Mouse (Mus musculus) embryo, embryonic 11.5 days (tissue): ENCODE results near the gene Stk38l.
"Not testable (repeated sequence)": the region's sequence is repeated elsewhere in the genome, so short reads cannot be mapped to it uniquely, and the experiment has no call there.

Experiments used
- DNase-seq: peaks from one replicate; pipeline ENCODE4 v3.0.0-alpha.2; 2012; ENCODE audit warnings: low read depth, low spot score

Gene Stk38l

DNA sequence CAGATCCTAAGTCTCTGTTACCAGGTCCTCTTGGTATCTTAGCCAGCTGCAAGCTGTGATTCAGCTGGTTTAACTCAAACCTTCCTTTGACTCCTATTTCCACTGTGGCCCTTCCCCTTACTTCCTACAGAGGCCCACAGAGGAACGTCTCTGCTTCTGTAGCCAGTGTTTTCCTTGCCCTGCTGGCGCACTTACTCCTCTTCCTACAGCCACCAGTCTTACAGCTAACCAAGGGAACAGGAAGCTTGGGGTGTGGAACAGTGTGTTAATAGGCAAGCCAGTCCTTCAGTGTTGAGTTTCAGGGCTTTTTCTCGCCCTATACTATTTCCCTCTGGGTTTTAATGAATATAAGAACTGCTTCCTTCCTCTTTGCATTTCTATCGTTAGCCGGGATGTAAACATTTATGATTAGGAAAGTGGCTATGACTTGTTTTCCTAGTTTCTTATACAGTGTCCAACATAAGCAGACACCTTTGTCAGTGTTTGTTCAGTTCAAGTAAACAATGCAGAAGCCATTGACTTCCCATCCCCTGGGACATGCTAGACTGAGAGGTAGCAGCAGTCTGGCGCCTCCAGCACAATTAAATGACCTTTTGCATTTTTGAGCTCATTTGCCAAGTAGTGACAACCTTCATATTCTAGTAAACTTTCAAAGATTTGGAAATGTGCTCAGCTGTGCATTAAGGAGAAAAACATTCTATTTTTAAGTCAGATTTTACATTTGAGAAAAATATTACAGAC, 45.4 kb downstream of the Stk38l start:
- DNase-seq = no peak

DNA sequence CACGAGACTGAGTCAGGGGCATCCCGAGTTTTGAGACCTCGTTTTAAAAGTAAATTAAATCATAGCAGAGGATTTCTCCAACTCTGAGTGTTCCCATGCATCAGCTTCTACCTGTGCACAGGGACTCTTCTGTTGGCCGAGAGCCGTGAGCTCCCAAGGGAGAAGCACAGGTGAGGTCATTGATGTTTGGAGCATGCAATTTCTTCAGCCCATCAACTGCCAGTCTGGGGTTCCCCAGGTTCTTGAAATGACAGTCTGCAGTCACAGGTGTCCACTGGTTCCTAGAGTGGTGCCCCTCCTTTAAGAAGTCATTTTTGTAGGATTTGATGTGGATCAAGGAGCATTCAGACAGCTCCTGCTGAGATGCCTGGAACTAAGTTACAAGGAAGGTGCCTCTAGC, 46.0 kb downstream of the Stk38l start:
- no peak for DNase-seq

DNA sequence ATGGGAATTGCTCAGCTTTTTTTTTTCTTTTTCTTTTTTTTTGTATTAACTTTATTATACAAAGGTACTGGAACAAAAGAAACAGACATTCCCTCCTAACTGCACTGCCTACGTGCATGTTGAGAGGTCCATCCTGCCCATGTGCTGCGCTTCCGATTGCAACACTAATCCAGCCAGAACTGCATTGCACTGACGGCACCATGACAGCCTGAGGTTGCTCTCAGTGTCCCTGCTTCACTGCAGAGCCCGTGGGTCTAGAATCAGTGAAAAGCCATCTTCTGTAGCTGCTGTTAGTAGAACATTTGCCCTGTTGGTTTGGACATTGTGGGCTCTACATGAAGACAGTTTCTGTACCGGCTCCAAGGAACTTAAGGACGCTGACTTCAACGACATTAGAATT, 51.1 kb downstream of the Stk38l start:
- not testable (repeated sequence) for DNase-seq

DNA sequence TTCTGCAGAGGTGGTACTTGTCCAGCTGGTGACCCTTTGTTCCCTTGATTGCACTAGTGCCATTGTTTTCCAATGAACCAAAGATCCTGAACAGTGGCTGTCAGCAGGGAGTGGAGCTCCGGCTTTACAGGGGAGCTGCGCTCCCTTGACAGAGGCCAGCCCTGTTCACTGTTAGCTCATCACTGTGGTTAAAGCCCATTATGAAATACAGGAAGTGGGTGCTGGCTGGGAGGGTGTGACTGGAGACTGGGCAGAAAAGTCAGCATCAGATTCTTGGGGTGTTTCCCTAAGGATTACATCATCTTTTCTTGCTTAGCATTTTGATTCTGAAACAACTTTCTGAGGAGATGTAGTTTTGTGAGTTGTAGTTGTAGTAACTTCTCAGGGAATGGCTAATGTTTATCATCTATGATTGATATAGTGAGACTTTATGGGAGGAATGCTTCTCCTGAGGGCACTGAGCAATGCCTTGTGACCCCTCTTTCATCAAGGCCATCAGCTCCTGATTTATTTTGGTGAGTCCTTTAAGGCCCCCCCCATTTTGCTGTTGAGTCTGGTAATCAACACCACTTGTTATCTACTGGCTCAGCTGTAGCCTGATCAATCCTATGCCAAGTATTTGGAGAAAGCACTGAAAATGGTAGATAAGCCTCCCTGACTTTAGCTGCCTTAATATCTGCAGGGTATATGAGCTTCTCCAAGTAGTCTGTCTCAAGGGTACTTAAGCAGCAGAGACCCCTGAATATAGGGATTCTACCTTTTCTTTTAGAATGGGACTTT, 52.0 kb downstream of the Stk38l start:
- DNase-seq = no peak

DNA sequence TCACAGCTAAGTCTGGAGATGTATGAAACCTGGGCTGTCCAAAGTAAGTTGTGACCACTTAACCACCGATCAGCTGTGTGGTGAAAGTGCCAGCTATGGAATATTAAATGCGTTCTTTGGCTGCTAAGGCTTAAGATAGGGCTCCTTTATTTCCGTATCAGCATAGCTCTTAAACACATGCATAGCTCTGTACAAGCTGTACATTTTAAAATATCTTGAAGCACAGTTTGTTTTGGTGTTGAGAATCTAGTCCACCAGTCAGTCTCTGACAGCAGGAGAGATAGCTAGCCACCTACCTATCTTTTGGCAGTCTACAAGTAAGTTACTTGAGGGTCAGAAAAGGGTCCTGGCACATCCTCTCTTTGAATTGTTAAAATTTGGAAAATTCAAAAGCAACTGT, 53.3 kb downstream of the Stk38l start:
- no peak for DNase-seq

DNA sequence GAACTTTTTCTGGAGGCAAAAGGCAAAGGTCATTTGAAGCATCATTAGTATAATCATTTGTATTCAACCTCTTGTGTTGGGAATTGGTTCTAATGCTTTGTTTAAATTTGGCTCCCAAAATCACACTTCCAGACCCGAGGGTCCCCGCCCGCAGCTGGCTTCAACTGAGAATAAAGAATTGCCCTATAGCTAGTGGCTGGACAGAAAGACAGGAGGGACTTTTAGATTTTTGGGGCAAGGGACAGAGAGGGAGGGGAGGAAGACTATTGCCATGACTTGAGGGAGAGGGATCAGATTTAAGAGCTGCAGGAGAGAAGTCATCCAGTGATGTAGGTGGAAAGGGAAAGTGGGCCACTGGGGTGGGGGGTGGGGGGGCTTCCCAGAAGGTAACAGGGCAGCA, 56.8 kb downstream of the Stk38l start:
- no peak for DNase-seq

DNA sequence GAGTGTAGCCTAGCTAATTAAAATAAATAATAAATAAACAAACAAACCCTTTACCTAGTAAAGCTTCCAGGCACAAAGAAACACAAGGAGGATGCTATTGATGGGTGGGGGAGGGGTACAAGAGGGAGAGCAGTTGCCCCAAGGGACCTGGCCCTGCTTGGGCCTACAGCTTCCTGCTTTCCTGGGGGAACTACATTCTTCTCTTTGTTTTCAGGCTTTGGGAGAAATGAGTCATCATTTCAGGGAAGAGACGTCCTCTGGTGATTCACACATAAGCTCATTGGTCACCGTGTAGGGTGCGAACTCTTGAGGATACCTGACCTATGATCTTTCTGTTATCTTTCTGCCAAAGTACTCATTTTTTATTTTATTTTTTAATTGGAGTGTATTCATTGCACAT, 68.7 kb downstream of the Stk38l start:
- DNase-seq = no peak

DNA sequence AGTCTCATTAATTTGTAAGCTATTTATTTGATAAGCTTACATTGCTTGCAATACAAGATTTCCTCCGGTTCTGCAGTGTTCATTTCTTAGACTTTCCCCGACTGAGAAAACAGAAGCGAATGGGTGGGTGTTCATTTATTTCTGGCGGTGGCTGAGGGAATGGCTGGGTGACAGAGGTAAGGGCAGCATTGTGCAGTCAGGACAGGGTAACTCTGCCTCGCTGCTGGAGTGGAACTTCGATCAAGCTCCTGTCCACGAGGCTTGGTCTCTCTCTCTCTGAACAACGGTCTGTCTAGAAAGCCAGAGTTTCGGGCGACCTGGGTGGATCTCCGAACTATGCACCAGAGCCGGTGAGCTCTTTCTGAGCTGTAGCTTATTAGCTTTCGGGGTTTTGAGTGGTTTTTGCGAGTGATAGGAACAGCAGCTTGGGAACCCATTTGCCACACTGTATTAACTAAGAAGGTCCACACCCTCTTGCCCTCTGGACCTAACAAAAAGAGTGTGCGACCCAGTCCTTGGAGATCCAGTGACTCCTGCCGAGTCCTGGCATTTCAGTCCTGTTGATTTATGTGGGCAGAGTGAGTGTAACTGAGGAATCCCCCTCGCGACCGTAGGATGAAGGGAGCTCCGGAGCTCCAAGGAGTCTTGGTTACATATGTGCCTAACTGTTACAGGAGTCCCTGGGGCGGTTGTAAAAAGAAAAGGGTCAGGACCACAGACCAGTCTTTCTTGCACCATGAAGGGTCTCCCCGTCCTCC, 70.5 kb downstream of the Stk38l start:
- no peak for DNase-seq

DNA sequence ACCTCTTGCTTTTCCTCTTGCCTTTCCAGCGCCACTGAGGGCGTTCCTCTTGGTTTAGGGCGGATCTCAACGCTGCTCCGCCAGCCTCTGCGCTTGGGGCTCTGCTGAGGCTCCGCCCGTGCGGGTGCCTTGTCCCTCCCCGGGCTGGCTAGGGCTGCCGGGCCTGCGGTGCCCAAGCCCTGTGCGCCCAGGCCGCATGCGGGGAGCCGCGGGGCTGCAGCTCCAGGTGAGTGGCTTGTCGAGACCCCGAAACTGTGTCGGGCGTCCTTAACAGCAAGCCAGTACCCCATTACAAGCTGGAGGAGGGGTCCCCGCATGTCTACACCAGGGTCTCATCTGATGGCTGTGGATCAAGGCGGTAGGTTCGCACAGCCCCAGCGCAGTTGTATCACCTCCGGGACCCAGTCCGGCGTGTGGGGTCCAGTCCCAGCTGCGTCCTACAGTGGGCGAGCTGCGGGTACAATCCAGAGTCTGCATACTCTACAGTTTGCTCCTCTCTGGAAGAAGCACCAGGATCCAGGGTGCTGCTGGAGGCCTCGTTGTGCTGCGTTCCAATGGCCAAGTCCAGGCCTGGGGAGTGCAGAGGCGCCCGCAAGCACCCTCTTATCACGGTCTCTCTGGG, 71.2 kb downstream of the Stk38l start, which contains the start of gene Arntl2:
Arntl2 (plus strand) TSS at position 132 of the 622 bp plus-strand sequence.
- DNase-seq = peak; percentile 34

DNA sequence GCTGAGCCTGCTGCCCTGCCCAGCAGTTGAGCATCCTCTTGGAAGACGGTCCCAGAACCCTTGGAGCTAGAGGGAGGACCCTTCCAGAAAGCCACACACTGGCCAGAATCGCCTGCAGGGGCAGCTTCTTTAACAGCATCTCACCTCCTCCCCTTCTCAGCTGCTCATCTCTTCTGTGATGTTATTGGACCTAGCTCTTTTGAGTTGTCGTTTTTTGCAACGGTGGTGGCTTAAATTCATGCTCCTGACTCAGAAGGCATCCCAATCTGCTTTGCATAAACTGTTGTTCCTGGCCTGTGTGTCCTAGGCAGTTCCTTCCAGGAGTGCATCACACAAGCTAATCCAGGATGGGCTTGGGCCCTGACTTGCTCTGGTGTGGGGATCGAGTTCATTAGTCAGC, 72.7 kb downstream of the Stk38l start:
- no peak for DNase-seq

DNA sequence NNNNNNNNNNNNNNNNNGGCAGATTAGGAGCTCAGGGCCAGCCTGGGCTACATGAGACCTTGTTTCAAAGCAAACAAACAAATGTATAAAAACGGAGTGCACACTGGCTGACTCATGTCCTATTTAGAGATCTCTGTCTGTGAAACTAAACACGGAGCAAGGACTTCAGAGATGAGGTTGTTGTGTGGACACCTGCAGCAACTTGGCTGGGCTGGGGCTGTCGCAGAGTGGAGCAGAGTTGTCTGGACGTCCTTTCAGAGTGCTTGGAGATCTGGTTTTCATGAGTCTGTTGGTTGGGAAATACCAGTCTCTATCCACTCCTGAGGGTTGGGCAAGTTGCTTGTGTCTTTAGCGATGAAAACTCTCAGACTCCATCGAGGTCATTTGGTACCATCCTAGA, 85.2 kb downstream of the Stk38l start:
- DNase-seq = no peak

DNA sequence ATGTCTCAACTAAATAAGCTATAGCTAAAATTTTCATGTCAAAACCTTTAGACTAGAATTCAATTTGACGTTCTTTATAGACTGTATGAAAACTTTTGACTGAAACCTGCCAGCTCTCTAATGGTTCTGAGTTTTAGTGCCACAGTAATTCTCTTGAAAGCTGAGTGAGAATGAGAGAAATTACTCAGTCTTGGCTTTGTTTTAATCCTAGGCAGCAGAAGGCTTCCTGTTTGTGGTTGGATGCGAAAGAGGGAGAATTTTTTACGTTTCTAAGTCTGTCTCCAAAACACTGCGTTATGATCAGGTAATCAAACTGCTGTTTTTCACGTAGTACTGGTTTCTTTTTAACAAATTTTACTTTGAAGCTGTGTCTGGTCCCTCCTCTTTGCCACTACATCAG, 88.2 kb downstream of the Stk38l start:
- DNase-seq = no peak

DNA sequence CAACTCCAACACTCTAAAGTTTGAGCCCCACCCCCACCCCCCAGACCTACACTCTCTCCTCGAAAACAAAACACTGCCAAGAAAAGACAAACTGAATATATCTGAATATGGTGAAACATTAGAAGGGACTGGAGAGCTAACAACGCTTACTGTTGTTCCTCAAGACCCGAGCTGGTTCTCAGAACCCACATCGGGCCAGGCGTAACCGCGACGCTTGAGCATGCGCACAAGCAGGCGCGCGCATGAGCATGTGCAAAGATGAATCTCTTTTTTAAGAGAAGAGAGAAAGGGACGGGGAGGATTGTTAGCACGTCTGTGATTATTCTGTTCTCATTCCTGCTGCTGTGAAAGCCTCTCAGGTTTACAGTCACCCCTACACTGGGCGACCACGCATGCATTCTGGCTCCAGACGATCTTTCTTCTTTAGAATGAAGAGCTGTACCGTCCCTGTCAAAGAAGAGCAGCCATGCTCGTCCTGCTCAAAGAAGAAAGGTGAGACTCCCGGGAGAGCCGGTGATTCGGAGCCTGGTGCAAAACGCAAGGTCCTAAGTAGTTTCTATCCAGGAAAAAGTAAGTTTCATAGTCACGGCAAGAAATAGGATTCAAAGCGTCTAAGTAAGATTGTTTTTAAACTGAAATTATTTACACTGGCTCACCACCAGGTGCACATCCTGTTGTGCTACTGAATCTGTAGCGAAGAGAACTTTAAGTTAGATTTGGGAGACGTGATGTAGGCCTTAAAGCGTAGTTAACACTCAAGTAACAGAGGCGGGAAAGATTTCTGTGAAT, 95.6 kb downstream of the Stk38l start:
- DNase-seq = no peak

DNA sequence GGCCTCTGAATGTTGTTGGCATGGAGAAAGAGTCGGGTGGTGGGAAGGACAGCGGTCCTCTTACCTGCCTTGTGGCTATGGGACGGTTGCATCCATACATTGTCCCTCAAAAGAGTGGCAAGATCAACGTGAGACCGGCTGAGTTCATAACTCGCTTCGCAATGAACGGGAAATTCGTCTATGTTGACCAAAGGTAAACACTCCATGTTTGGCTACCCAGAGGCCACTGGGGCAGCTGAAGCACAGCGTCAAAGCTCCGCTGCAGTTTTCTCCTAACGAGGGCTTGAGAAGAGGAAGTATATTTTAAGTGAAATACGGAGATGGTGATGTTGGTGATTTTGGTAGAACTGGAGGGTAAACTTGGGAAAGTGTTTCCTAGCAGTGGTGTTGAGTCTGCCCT, 97.2 kb downstream of the Stk38l start:
- DNase-seq = no peak

DNA sequence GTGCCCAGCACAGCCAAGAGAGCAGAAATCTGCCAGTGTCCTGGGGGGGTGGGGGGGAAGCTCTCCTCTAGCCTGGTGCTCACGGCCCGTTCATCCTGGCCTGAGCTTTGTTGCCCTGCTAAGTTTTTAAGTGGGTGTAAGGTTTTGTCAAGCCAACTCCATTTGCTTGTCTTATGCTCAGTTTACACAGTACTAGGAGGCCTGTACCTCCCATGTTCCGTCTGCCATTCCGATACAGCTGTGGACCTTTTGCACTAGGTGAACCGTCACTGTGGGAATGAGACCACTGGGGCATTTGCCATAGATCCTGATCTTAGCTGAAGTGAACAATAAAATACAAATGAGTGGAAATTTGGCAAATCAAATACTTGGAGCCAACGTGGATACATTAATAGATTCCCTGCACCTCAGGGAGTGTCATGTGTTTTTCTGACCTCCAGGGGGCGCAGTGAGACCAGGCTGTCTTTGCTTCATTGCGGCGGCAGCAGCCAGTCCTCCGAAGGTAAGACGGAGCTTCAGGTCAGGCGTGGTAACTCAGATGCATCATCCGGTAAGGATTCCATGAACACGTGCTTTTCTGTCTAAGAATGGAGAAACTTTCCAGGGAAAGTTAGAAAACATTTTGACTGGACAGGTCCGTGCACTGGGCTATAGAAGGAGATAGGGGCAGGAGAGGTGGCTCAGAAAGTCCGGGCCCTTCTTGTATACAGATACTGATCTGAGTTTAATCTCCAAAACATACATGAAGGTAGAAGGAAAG, 100.1 kb downstream of the Stk38l start:
- DNase-seq = peak; percentile 23

DNA sequence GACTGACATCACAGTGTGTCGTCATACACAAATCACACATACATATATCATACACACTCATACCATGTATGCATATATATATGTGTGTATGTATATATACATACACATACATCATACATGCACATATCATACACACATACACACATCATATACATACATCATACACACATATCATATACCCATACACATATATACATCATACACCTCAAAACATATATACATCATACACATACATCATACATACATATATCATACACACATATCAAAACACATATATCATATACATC, 100.6 kb downstream of the Stk38l start:
- no peak for DNase-seq
